Mouse (Mus musculus) bone marrow, adult 2 months (tissue): ENCODE data around the gene Cx3cr1.

ENCODE experiments used
- CTCF ChIP-seq: fragments of 200-500 bp; IDR thresholded peaks from 2 replicates; pipeline ENCODE4 v1.5.1; 2011; ENCODE audit warnings: low read length, control low read depth; ENCODE audit not compliant: control insufficient read depth, insufficient read depth
- POLR2A ChIP-seq: fragments of 200-500 bp; IDR thresholded peaks from 2 replicates; pipeline ENCODE4 v1.6.1; 2011; ENCODE audit warnings: low read depth, mild to moderate bottlenecking, control low read depth, low read length, borderline replicate concordance; ENCODE audit not compliant: control insufficient read depth

DNA sequence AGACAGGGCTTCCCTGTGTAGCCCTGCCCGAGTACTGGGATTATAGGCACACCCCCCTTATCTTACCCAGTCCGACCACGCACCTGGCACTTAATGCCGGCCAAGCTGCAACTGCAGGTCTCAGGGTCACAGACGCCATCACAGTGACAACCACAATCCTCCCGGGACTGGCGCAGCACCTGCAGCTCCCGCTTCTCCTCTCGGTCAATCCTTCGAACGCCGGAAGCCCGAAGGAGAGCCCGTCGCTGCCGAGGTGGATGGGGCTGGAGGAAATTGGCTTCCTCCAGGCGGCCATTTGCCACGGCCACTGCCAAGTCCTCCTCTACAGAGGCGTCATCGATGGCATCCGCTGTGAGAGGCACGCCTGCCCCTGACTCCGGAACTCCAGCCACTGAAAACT is 96.4 kb downstream of the Cx3cr1 start:
- TF ChIP-seq CTCF (no peak), POLR2A (no peak)
